Mouse (Mus musculus) NIH3T3 (cell line): ENCODE data around the gene Rxfp3.

Source experiments
- DNase-seq: peaks from one replicate; pipeline ENCODE4 v3.0.0-alpha.2; 2012; ENCODE audit warnings: low read depth

Rxfp3 gene

GRCm38 (mm10) chr15:11037711-11038110 lies at the start of gene Rxfp3:
Gene Rxfp3 (minus strand): TSS chr15:11037991.
- peak; percentile 65 for DNase-seq

DNA sequence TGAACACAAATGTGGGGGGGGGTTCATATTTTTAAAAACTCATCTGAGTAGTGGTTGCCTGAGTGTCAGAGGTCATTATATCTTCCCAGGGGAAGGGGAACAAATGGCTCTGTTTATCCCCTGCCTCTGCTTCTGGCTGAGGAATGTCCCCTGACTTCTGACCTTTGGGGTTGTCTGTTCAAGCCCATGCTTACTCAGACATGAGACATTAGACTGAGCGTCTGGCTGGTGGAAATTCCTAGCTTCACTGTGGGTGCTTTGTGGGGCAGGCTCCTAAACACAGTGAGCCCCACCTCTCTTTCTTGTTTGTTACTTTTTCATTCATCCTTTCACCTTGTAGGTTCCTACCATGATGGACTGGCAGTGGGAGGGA lies 47.2 kb upstream of the Rxfp3 start:
- DNase-seq: peak; percentile 45

DNA sequence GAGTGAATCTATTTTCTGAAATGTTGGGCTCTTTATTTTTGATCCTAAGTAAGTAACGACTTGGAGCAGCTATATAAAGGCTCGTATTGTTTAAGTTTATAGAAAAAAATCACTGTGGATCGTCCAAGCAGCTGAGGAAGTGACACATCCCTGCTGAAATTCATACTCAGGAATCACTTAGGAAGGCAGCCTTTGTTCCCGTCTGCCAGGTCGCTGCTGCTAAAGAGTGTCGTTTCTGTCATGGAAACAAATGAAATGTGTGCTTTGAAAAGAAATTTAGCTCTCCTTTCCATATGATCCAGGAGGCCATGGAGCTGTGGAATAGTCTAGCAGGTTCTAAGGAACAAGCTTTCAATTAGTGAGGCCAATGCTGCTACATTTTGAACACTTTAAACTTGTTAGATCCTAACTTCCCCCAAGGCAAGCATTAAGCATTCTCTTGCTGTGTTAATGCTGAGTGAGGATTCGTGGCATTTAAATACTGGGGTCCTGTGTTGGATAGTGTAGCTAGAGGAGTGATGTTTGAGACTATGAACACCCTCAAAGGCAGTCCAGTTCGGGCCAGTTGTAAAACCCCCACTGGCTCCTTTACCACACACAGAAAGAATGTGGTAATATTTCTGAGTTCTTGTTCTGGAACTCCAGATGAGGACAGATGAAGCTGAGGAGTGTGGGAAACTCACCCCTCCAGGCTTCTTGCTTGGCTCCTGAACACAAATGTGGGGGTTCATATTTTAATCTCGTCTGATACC lies 46.6 kb upstream of the Rxfp3 start:
- peak; percentile 72 for DNase-seq

GRCm38 (mm10) chr15:11083678-11084077 lies 45.9 kb upstream of the Rxfp3 start:
- no peak for DNase-seq

DNA sequence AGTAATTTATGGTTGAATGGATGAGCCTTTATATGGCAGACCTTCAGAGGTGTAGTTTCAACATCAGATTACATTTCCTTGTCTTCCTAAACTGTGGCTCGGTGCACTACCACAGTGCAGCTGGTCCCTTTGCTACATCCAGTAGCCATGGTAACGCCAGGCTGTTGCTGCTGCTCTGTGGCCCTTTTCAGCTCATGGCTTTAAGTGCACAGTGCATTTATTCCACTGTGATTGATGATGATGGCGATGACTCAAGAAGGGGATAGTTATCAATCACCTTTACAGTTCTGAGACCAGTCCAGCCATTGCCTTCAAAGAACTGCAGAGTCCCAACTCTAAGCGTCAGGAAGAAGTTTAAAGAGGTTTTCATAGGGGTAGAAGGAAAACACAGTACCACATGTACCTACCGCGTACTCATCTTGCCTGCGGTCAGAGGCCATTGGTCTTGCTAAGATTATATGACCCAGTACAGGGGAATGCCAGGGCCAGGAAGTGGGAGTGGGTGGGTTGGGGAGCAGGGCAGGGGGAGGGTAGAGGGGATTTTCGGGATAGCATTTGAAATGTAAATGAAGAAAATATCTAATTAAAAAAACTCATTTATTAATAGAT lies 45.3 kb upstream of the Rxfp3 start:
- DNase-seq: no peak

GRCm38 (mm10) chr15:11075726-11076361 lies 38.1 kb upstream of the Rxfp3 start:
- DNase-seq: no peak

GRCm38 (mm10) chr15:11067891-11068290 lies 30.1 kb upstream of the Rxfp3 start:
- DNase-seq: no peak

DNA sequence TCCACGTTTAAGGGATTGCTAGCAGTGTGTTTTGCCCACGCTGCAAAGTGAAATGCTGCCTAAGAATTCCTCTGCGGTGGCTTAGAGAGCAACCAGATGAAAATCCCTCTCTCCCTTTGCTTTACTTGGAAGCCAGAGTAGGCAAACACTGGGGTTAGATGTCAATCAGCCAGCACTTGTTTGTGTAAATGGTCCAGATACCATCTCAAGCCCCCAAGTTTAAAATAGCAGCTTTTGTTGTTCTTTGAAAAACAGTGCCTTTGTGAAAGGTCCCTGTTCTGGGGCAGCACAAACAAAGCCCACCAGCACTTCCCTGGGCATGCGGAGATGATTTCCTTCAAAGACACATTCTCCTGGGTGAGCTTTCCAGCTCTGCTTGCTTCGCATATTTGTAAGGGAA lies 28.5 kb upstream of the Rxfp3 start:
- no peak for DNase-seq

DNA sequence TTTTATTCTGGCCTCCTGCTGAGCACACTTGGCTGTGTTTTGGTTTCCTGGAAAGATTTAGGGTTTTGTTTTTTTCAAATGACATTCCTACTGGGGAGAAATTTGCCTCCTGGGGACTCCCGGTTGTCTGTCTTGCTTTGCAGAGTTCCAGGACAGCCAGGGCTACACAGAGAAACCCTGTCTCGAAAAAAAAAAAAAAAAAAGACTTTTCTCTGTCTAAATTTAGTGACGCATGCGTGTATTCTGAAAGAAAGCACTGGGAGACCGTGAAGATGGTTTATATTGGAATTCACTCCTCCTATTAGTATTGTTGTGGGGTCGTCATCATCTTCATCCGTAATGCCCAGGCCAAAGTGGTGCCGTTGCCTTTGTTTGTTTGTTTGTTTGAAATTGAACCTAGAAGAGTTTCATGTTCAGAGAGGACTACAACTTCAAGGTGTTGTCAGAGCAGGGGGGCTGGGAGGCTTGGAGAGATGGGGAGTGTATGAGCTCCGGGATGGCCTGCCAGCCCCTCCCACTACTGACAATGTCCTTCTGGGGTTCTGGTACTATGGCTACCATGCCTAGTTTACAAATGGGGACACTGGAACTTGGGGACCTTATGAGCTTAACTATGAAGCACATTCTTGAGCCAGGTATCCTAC lies 27.9 kb upstream of the Rxfp3 start:
- peak; percentile 52 for DNase-seq

GRCm38 (mm10) chr15:11064558-11065411 lies 27.0 kb upstream of the Rxfp3 start, which contains the start of gene Adamts12:
Gene Adamts12 (plus strand): TSS chr15:11064790.
- peak; percentile 91 for DNase-seq

DNA sequence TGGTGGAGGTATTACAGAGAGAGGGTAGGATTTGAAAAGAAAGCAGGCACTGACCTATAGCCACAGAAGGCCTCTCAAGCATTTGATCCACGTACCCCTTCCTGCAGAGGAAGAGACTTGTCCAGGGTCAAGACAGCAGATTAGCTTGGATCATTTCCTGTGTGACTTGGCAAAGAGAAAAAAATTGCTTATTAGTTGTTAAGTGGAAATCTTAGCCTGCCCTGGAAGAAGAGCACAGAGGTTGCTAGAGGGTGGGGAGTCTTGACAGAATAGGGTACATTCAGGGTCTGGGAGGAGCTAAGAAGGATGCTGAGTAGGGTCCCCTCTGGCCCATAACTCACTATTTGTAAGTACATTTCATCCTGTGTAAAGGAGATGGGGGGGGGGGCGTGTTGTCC lies 26.4 kb upstream of the Rxfp3 start:
- peak; percentile 53 for DNase-seq

DNA sequence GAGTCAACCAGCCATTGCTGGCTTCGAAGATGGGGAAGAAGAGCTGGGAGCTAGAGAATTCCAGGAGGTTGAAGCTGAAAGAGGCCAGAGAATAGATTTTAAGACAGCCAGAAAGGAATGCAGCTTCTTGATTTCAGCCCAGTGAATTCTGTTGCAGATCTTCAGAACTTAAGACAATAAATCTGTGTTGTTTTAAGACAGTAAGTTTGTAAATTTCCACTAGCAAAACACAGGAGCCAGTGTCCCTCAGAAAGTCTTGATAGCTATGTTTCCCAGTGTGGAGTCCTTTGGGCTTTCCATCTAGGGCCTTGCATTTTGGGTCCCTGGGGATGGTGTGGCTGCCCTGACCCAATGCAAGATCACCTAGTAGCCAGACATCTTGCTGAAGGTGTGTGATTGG lies 25.1 kb upstream of the Rxfp3 start:
- no peak for DNase-seq

GRCm38 (mm10) chr15:11054440-11055080 lies 16.8 kb upstream of the Rxfp3 start:
- no peak for DNase-seq

- no peak for DNase-seq
Observed at GRCm38 (mm10) chr15:11053678-11054439, 16.1 kb upstream of the Rxfp3 start.

GRCm38 (mm10) chr15:11042828-11043227 lies 5.0 kb upstream of the Rxfp3 start:
- peak; percentile 77 for DNase-seq

DNA sequence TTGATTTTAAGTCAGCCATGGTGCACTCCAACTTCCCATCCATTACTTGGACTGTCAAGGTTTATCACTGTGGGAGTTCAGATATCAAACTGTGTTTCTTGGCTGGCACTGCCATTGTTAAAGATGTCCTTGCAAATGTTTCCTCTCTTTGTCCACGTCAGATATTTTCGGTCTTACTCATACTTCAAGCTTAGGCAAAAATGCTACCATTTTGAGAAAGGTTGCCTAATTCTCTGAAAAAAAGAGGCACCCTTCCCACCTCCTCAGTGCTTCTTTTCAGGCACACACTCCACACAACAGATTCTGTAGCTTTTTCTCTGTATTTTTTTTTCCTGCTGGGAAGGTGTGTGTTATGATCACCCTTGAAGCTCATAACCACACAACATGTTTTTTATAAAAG lies 3.4 kb upstream of the Rxfp3 start:
- no peak for DNase-seq

DNA sequence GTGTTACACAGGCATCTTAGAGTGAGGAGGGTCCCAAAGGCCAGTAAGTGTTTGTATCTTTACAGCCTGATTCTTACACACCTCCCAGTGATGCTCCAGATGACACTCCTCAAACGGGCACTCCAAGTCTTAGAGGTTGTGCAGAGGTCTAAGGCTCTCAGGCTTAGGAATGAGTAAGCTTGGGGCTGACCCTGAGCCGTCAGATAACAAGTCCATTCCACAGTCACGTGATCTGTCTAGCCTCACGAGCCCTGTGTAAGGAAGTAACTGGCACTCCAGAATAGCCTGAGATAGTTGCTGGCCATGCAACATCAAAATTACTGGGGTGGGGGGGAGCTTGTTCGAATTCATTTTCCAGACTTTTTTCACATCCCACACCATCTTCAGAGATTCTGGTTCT lies 2.3 kb upstream of the Rxfp3 start:
- no peak for DNase-seq

DNA sequence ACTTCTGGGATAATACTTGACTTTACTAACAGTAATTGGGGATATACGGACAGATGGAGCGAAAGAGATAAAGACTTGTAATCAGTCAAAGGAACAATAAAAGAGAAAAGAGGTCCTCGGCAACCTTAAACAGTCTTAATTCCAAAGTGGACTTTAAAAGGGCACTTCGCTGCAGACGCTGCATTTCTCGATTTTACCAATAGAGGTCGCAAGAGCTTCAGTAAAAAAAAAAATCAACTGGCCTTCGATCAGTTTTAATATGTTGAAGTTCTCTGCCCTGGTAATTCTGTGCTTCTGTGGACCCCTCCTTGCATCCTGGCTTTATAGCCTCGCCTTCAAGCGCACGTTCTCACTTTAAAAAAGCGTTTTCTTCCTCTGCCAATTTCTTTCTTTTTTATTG lies 685 bp upstream of the Rxfp3 start:
- peak; percentile 85 for DNase-seq

- DNase-seq: no peak
Observed at GRCm38 (mm10) chr15:11037376-11037695, 455 bp downstream of the Rxfp3 start.

GRCm38 (mm10) chr15:11036535-11037375 lies 1.0 kb downstream of the Rxfp3 start:
- DNase-seq: no peak
